Mouse (Mus musculus) c-Kit-positive CD71-positive TER-119-positive erythroid progenitor cells, embryonic 14.5 days (primary cell): ENCODE data around the gene Prr7.

Experiments used
- DNase-seq: peaks from one replicate; pipeline ENCODE4 v3.0.0-alpha.2; 2013; ENCODE audit warnings: low spot score

Prr7 gene

DNA sequence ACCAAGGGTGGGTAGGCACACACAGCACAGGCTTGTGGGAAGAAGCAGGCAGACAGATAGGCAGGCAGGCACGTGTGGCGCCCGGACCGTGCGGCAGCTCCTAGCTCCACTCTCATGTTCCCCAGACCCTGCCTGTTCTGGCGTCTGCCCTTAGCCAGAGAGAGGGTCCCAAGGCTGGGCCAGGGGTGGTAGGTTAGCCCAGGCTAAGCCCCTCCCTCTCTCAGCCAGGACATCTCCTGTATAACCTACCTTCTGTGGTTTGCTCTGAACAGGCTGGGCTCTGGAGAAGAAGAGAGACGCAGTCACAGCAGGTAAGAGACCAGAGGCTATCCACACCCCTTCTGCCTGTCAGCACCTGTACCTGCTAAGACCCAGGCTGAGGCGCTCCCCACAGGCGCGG lies 44.5 kb downstream of the Prr7 start:
- no peak for DNase-seq

DNA sequence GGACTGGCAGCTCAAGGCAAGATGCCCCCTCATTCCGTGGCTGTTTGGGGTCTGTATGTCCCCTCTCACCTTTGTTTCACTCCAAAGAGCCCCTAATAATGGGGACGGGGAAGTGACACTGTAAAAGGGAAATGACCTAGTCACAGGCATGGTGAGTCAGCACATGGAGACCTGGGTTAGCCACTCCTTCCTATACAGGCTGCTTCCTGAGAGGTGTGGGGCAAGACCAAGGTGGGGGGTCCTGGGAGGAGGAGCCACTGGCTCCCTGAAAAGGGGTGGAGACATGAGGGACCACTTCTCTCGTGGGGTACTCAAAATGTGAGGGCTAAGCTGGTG lies 46.2 kb downstream of the Prr7 start:
- DNase-seq = no peak

- DNase-seq = peak; percentile 22
Observed at GRCm38 (mm10) chr13:55510668-55511491, 46.8 kb downstream of the Prr7 start.

GRCm38 (mm10) chr13:55511492-55511861 lies 47.4 kb downstream of the Prr7 start:
- no peak for DNase-seq

DNA sequence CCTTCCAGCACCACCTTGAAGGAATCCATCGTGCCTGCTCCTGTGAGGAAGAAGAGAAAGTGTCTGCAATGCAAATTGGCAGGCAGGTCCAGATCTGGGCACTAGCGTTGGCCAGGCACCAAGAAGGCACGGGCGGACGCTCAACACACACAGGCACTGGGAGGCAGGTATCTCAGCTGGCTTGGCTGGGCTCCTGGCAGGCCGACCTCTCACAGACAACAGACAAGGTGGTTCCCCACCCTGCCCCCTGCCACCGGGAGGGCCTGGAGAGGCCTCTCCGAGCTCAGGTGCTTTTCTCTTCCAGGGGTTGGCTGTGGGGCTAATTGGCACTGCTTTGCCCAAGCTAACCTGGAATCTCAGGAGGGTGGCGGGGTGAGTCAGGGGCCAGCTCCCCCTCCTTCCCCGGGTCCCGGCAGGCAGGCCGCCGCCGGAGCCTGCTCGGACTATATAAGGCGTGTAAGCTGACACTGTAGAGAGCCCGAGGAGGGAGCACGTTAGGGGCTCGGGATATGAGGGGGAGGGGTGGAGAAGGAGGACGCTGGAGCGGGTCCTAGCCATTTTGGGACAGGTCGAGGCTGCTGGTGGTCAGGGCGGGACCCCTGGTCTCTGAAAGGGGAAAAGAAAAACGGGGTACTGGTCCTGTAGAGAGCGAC lies 48.4 kb downstream of the Prr7 start:
- DNase-seq = no peak

DNA sequence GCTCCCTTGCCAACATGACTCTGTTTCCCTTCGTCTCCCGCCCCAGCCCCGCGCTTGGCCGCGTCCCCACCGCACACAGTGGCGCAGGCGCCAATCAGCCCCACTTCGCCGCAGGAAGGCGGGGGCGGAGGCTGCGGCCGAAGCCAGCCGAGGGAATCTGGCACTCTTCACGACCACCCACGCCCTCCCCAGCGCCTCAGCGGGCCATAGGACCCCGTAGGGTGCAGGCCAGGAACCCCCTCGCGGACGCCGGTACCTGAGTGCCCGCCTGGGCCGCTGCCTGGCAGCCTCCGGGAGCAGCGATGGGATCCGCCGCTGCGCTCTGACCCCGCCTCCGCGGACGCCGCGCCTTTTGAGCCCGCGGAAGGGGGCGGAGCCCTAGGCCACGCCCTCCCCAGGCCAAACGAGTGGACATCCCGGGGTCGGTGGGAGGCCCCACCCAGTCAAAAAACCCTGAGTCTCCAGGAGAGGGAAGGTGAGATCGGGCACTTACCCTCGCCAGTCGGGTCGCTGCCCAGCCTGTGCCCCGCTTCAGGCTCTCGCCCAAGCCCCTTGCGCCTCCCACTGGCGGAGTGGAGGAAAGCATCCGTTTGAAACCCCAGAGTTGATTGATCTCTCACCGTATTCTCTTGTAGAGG lies 49.2 kb downstream of the Prr7 start, which contains the start of gene Pdlim7:
Pdlim7 (minus strand) TSS at position 566 of the 638 bp plus-strand sequence.
- DNase-seq = peak; percentile 70

DNA sequence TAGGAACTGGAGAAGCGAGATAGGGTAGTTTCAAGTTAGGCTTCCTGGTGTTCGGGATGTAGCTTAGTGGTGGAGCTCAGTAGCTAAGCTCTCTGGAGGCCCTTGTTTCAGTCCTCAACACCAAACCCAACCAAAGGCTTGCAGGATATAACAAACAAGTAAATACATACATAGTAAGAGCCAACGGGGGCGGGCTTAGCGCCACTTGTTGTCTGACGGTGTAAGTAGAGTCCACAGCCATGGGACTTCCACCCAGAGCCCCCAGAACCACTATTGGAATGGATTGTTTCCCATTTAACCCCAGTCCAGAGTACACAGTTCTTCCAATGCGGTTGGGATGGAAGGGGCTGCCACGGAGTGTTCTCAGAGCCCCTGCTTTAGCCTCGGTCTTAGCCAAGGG lies 49.8 kb downstream of the Prr7 start:
- no peak for DNase-seq

- peak; percentile 80 for DNase-seq
Observed at GRCm38 (mm10) chr13:55516955-55517354, 52.9 kb downstream of the Prr7 start.

- DNase-seq = no peak
Observed at GRCm38 (mm10) chr13:55519606-55520005, 55.5 kb downstream of the Prr7 start.

- DNase-seq = no peak
Observed at GRCm38 (mm10) chr13:55522730-55523129, 58.7 kb downstream of the Prr7 start.
